Mouse (Mus musculus) neural tube, embryonic 14.5 days (tissue): ENCODE measurements around the gene Stat5a. TPM values are rescaled to one million over a fixed set of nuclear protein-coding genes. Genes with fewer than 3 reads are reported as not detected.
A peak's percentile ranks its signal among the peaks of the same experiment; 100 is the strongest.

Experiments
- ATAC-seq: fragments of 200-750 bp; cut with Nextera tagmentation; 2 replicates; pipeline ENCODE4 v1.8.0; 2017; ENCODE audit warnings: low read depth, mild to moderate bottlenecking, moderate TSS enrichment, moderate library complexity
- H3K27ac ChIP-seq: fragments of 300-500 bp; sonication (generic); 2 replicates; pipeline ENCODE4 v1.5.1; 2014; ENCODE audit warnings: low read depth, mild to moderate bottlenecking, control low read depth, low read length, moderate library complexity, mixed read lengths
- H3K27me3 ChIP-seq: fragments of 300-500 bp; sonication (generic); 2 replicates; pipeline ENCODE4 v1.6.1; 2014; ENCODE audit warnings: low read length; ENCODE audit not compliant: control insufficient read depth, insufficient read depth
- H3K36me3 ChIP-seq: fragments of 300-500 bp; sonication (generic); 2 replicates; pipeline ENCODE4 v1.6.1; 2014; ENCODE audit warnings: low read length, mixed read lengths; ENCODE audit not compliant: control insufficient read depth, insufficient read depth
- H3K4me1 ChIP-seq: fragments of 300-500 bp; sonication (generic); 2 replicates; pipeline ENCODE4 v1.6.1; 2014; ENCODE audit warnings: low read length; ENCODE audit not compliant: control insufficient read depth, insufficient read depth
- H3K4me2 ChIP-seq: fragments of 300-500 bp; sonication (generic); 2 replicates; pipeline ENCODE4 v1.6.1; 2014; ENCODE audit warnings: mild to moderate bottlenecking, low read depth, low read length, control low read depth
- H3K4me3 ChIP-seq: fragments of 300-500 bp; sonication (generic); 2 replicates; pipeline ENCODE4 v1.5.1; 2014; ENCODE audit warnings: low read depth, low read length, control low read depth, mixed read lengths
- H3K9ac ChIP-seq: fragments of 300-500 bp; sonication (generic); replicated peaks from 2 replicates; pipeline ENCODE4 v1.6.1; 2014; ENCODE audit warnings: low read depth, mild to moderate bottlenecking, control low read depth, low read length, mixed read lengths
- H3K9me3 ChIP-seq: fragments of 300-500 bp; sonication (generic); 2 replicates; pipeline ENCODE4 v1.6.1; 2016; ENCODE audit warnings: low read length; ENCODE audit not compliant: control insufficient read depth
- WGBS: fragments of 180-500 bp; shearing (Covaris S2); extraction: QIAGEN DNeasy Blood & Tissue Kit; methylation state at CpG from one replicate; pipeline ENCODE4 v1.1.7; 2014; 5-methylcytosine and 5-hydroxymethylcytosine counted together
- polyA plus RNA-seq: library from polyadenylated mRNA; unstranded; fragments of >200 nt; fragmentation: Nextera tagmentation; extraction: Ambion mirVana; gene quantifications from 2 replicates; pipeline ENCODE4 v1.2.1, GENCODE M21; 2014

Gene Stat5a
- polyA plus RNA-seq, 1 experiment from 2014 or later, result 1.3 TPM

- no peak overlapping the region for H3K9ac ChIP-seq
- H3K4me3 ChIP-seq, result no peak overlapping the region
- H3K27me3 ChIP-seq, result no peaks in the 10 kb centered on the region
- no peaks in the 10 kb centered on the region; the same call in 1 of the 2 replicates for H3K4me1 ChIP-seq
- H3K36me3 ChIP-seq, result peaks cover 17% of the 10 kb centered on the region
- peak overlapping the region; percentile 40; the same call in 1 of the 2 replicates for H3K27ac ChIP-seq
- H3K4me2 ChIP-seq, result no peak overlapping the region
- WGBS, result 52% methylated on average over 7 of the region's 7 CpGs
- no peaks in the 10 kb centered on the region for H3K9me3 ChIP-seq
- ATAC-seq, result no peak
These were observed 38.4 kb downstream of the Stat5a start for GRCm38 (mm10) chr11:100897294-100898231.

GRCm38 (mm10) chr11:100898441-100899199 is 39.5 kb downstream of the Stat5a start:
- ATAC-seq, result 0 out of 2 replicates have a peak, but pooled peaks have one; percentile 14
- peaks cover 24% of the 10 kb centered on the region for H3K36me3 ChIP-seq

GRCm38 (mm10) chr11:100904580-100905351 is 45.6 kb downstream of the Stat5a start:
- no peak overlapping the region for H3K4me2 ChIP-seq
- H3K36me3 ChIP-seq, result peaks cover 44% of the 10 kb centered on the region
- no peak overlapping the region for H3K27ac ChIP-seq
- no peak for ATAC-seq
- 75% methylated on average over 14 of the region's 20 CpGs for WGBS
- H3K9me3 ChIP-seq, result no peaks in the 10 kb centered on the region
- no peaks in the 10 kb centered on the region for H3K27me3 ChIP-seq
- H3K9ac ChIP-seq, result no peak overlapping the region
- no peak overlapping the region for H3K4me3 ChIP-seq
- no peaks in the 10 kb centered on the region for H3K4me1 ChIP-seq

More at GRCm38 (mm10) chr11:100898441-100899199, 39.5 kb downstream of the Stat5a start:
- WGBS, result 45% methylated on average over 16 of the region's 16 CpGs
- Histone ChIP-seq H3K4me2 (no peak overlapping the region), H3K4me3 (no peak overlapping the region), H3K9me3 (no peaks in the 10 kb centered on the region), H3K27ac (peak overlapping the region; percentile 23), H3K9ac (no peak overlapping the region), H3K27me3 (no peaks in the 10 kb centered on the region), H3K4me1 (no peaks in the 10 kb centered on the region; the same call in 1 of the 2 replicates)

GRCm38 (mm10) chr11:100905929-100906328 is 46.8 kb downstream of the Stat5a start:
- WGBS, result 74% methylated on average over 1 of the region's 1 CpGs
- Histone ChIP-seq H3K27ac (no peak overlapping the region), H3K4me1 (no peaks in the 10 kb centered on the region), H3K4me3 (no peak overlapping the region), H3K9me3 (no peaks in the 10 kb centered on the region), H3K27me3 (no peaks in the 10 kb centered on the region), H3K36me3 (peaks cover 44% of the 10 kb centered on the region), H3K4me2 (no peak overlapping the region), H3K9ac (no peak overlapping the region)
- ATAC-seq, result no peak

- 93% methylated on average over 4 of the region's 4 CpGs for WGBS
- peaks cover 38% of the 10 kb centered on the region for H3K36me3 ChIP-seq
- no peak overlapping the region for H3K9ac ChIP-seq
- H3K4me1 ChIP-seq, result no peaks in the 10 kb centered on the region
- no peaks in the 10 kb centered on the region for H3K27me3 ChIP-seq
- no peak overlapping the region for H3K27ac ChIP-seq
- H3K9me3 ChIP-seq, result no peaks in the 10 kb centered on the region
- H3K4me2 ChIP-seq, result no peak overlapping the region
- H3K4me3 ChIP-seq, result no peak overlapping the region
- no peak for ATAC-seq
These were observed 47.7 kb downstream of the Stat5a start for GRCm38 (mm10) chr11:100906885-100907284.

- Histone ChIP-seq H3K9me3 (no peaks in the 10 kb centered on the region), H3K36me3 (peaks cover 30% of the 10 kb centered on the region), H3K27ac (no peak overlapping the region), H3K9ac (no peak overlapping the region), H3K4me3 (no peak overlapping the region), H3K4me2 (no peak overlapping the region), H3K27me3 (no peaks in the 10 kb centered on the region), H3K4me1 (no peaks in the 10 kb centered on the region)
- no peak for ATAC-seq
- WGBS, result 88% methylated on average over 2 of the region's 2 CpGs
These were observed 49.0 kb downstream of the Stat5a start for GRCm38 (mm10) chr11:100908112-100908511.

- Histone ChIP-seq H3K27ac (no peak overlapping the region), H3K9me3 (no peaks in the 10 kb centered on the region), H3K4me3 (no peak overlapping the region), H3K36me3 (peaks cover 26% of the 10 kb centered on the region), H3K27me3 (no peaks in the 10 kb centered on the region), H3K4me2 (no peak overlapping the region), H3K9ac (no peak overlapping the region), H3K4me1 (no peaks in the 10 kb centered on the region)
- 85% methylated on average over 9 of the region's 9 CpGs for WGBS
- no peak for ATAC-seq
These were observed 49.4 kb downstream of the Stat5a start for GRCm38 (mm10) chr11:100908567-100908966.

GRCm38 (mm10) chr11:100912401-100913155 is 53.4 kb downstream of the Stat5a start:
- ATAC-seq, result no peak

More at GRCm38 (mm10) chr11:100912401-100913155, 53.4 kb downstream of the Stat5a start:
- H3K9me3 ChIP-seq, result no peaks in the 10 kb centered on the region
- no peak overlapping the region for H3K9ac ChIP-seq
- no peaks in the 10 kb centered on the region for H3K27me3 ChIP-seq
- H3K4me2 ChIP-seq, result no peak overlapping the region
- 90% methylated on average over 17 of the region's 17 CpGs for WGBS
- H3K4me1 ChIP-seq, result no peaks in the 10 kb centered on the region
- H3K27ac ChIP-seq, result no peak overlapping the region
- no peak overlapping the region for H3K4me3 ChIP-seq
- H3K36me3 ChIP-seq, result peaks cover 8% of the 10 kb centered on the region
